Comparison of ENCODE assay signal across 9 mouse cellular contexts in genomic region chr12:111272420-111272819, GRCm38 (mm10). TPM values are rescaled to one million over a fixed set of nuclear protein-coding genes. Genes with fewer than 3 reads are reported as not detected.
DNase-seq lines count a peak whose midpoint lies in the region; ATAC-seq and TF ChIP-seq lines count a peak whose summit lies in the region.
"Had no signal": no experiment of that assay in that cellular context is flagged by ENCODE, and none has a peak within 500 bp of the region (broad histone marks: within the 10 kb centered on the region; RNA-seq: fewer than 3 reads in every experiment).

No protein-coding gene starts in this region.

- H3K9ac ChIP-seq in ES-Bruce4 (ENCODE audit: low read depth, poor library complexity, severe bottlenecking) = no peak overlapping the region
- H3K9ac ChIP-seq in kidney, embryonic 16.5 days (replicated peaks; ENCODE audit: low read length) = no peak overlapping the region
- H3K9ac ChIP-seq in liver, adult 2 months (ENCODE audit: low read depth, low read length) = no peak overlapping the region

- H3K27me3 ChIP-seq in ES-Bruce4 (ENCODE audit: control insufficient read depth, insufficient read depth, low read length, poor library complexity, severe bottlenecking) = peaks cover 4% of the 10 kb centered on the region
- H3K27me3 ChIP-seq in kidney, embryonic 16.5 days (ENCODE audit: insufficient read depth, low read length) = peaks cover 76% of the 10 kb centered on the region
- H3K27me3 ChIP-seq in liver, adult 2 months (ENCODE audit: control insufficient read depth, insufficient read depth, low read length) = peaks cover 27% of the 10 kb centered on the region

- no peak for TF ChIP-seq POLR2A in ES-Bruce4 (IDR thresholded peaks at IDR 0.05; ENCODE audit: insufficient read depth, low read length)
- no peak for TF ChIP-seq POLR2A in liver, adult 2 months (IDR thresholded peaks at IDR 0.05; ENCODE audit: extremely low read depth, insufficient read depth, low read length)

- H3K9me3 ChIP-seq in ES-Bruce4 (replicated peaks; ENCODE audit: control insufficient read depth, insufficient read depth, low read length, poor library complexity, severe bottlenecking) = no peaks in the 10 kb centered on the region
- no peaks in the 10 kb centered on the region for H3K9me3 ChIP-seq in kidney, embryonic 16.5 days (ENCODE audit: low read length)

- no peak overlapping the region for H3K4me3 ChIP-seq in ES-Bruce4 (ENCODE audit: low read depth, low read length)
- H3K4me3 ChIP-seq in kidney, embryonic 16.5 days (ENCODE audit: low read length) = no peak overlapping the region
- H3K4me3 ChIP-seq in liver, adult 2 months (ENCODE audit: insufficient read depth, low read depth, low read length) = no peak overlapping the region

- H3K4me1 ChIP-seq in ES-Bruce4 (ENCODE audit: control insufficient read depth, insufficient read depth, low read length) = peaks cover 3% of the 10 kb centered on the region
- H3K4me1 ChIP-seq in kidney, embryonic 16.5 days (ENCODE audit: insufficient read depth, low read length) = peaks cover 34% of the 10 kb centered on the region
- H3K4me1 ChIP-seq in liver, adult 2 months (ENCODE audit: control insufficient read depth, insufficient read depth, low read length) = peaks cover 19% of the 10 kb centered on the region

- H3K4me2 ChIP-seq in kidney, embryonic 16.5 days (replicated peaks; ENCODE audit: low read depth, low read length) = peak overlapping the region; percentile 41; the same call in 1 of the 2 replicates

- peak; percentile 83 for DNase-seq in 416B (ENCODE audit: low read depth)
- DNase-seq in c-Kit-positive CD71-positive TER-119-negative erythroid progenitor cells, embryonic 14.5 days (ENCODE audit: low read depth) = peak; percentile 76
- DNase-seq in frontal cortex, postnatal 14 days (ENCODE audit: low spot score in 2 of 2) = peak; percentile 76 to 81
- DNase-seq in liver, adult 2 months (ENCODE audit: extremely low read depth, low read depth, low spot score) = peak; percentile 45
- peak; percentile 84 for DNase-seq in right cerebral cortex, postnatal 14 days

- no peaks in the 10 kb centered on the region for H3K36me3 ChIP-seq in ES-Bruce4 (ENCODE audit: control insufficient read depth, insufficient read depth, low read length, poor library complexity, severe bottlenecking)
- no peaks in the 10 kb centered on the region for H3K36me3 ChIP-seq in kidney, embryonic 16.5 days (ENCODE audit: insufficient read depth, low read length)
- no peaks in the 10 kb centered on the region for H3K36me3 ChIP-seq in liver, adult 2 months (ENCODE audit: control insufficient read depth, insufficient read depth, low read length)

- WGBS in kidney, embryonic 16.5 days = 20% methylated on average over 12 of the region's 12 CpGs
- 25% methylated on average over 12 of the region's 12 CpGs for WGBS in liver, adult 2 months

- H3K79me2 ChIP-seq in liver, adult 2 months (ENCODE audit: control insufficient read depth, insufficient read depth, low read length) = no peaks in the 10 kb centered on the region

- peak; percentile 92 for TF ChIP-seq CTCF in ES-Bruce4 (IDR thresholded peaks at IDR 0.05; ENCODE audit: low read depth, low read length)
- peak; percentile 94 for TF ChIP-seq CTCF in liver, adult 2 months (IDR thresholded peaks at IDR 0.05; ENCODE audit: low read depth, low read length)

- 0 out of 2 replicates have a peak, but pooled peaks have one; percentile 29 for TF ChIP-seq EP300 in ES-Bruce4 (IDR thresholded peaks at IDR 0.05; ENCODE audit: insufficient read depth, low read depth, low read length)

- ATAC-seq in kidney, embryonic 16.5 days (ENCODE audit: low FRiP score, low TSS enrichment) = no peak
- no peak for ATAC-seq in inflammation-experienced regulatory T-cells, adult 6 months

- H3K27ac ChIP-seq in ES-Bruce4 (ENCODE audit: insufficient read depth, low read length) = no peak overlapping the region
- no peak overlapping the region for H3K27ac ChIP-seq in kidney, embryonic 16.5 days (ENCODE audit: low read length)
- no peak overlapping the region for H3K27ac ChIP-seq in liver, adult 2 months (replicated peaks; ENCODE audit: insufficient read depth, low read depth, low read length)
- H3K27ac ChIP-seq: macrophage had no signal

RNA-seq across cellular contexts. Expression of gene Amn, which starts 1.5 kb away (rescaled TPM):
- 1.6 and 1.9 TPM in 2 replicates for polyA plus RNA-seq in ES-Bruce4 (2011; ENCODE audit: insufficient read depth, insufficient read length, low read depth, missing spikeins)
- 70.7 and 87.7 TPM in 2 replicates for polyA plus RNA-seq in kidney, embryonic 16.5 days (2015; fragmentation: Nextera tagmentation; extraction: Ambion mirVana)
- total RNA-seq in liver, adult 2 months (2014; rRNA removed) = 0.09 and 0.74 TPM in 2 replicates
- 0.27 and 0.55 TPM in 2 replicates for polyA plus RNA-seq in liver, adult 2 months (2012; rRNA removed)
- not detected for polyA plus RNA-seq in inflammation-experienced regulatory T-cells, adult 6 months (2017; shearing (Covaris generic))
- polyA plus RNA-seq: macrophage had no signal

Comparison
In these comparisons a context has a peak if more than half of its experiments do, and no peak if none do; other contexts are left out.
1. RNA of gene Amn, which starts 1.5 kb away (polyA plus RNA-seq): 70.7 to 87.7 TPM in kidney, embryonic 16.5 days; 1.6 to 1.9 TPM in ES-Bruce4, 0.27 to 0.55 TPM in liver, adult 2 months and not detected in inflammation-experienced regulatory T-cells, adult 6 months; every median in the first group is over 10 times any median in the second.
2. Peak in every context shown above with its lines, with median percentiles within 50 percentile points of each other: DNase-seq.